Mouse (Mus musculus): ENCODE measurements around the gene Pimreg.

Gene Pimreg

GRCm38 (mm10) chr11:72027836-72028235 is 14.0 kb upstream of the Pimreg start:
- no peak for DNase-seq (ENCODE audit: extremely low read depth, insufficient read length, low spot score)

- DNase-seq (ENCODE audit: extremely low read depth, insufficient read length, low spot score), result no peak
These were observed 12.7 kb upstream of the Pimreg start for GRCm38 (mm10) chr11:72029143-72029542.

GRCm38 (mm10) chr11:72031353-72031752 is 10.5 kb upstream of the Pimreg start:
- no peak for DNase-seq (ENCODE audit: extremely low read depth, insufficient read length, low spot score)

GRCm38 (mm10) chr11:72032091-72032490 is 9.7 kb upstream of the Pimreg start:
- no peak for DNase-seq (ENCODE audit: extremely low read depth, insufficient read length, low spot score)

- DNase-seq (ENCODE audit: extremely low read depth, insufficient read length, low spot score), result no peak
These were observed 9.2 kb upstream of the Pimreg start for GRCm38 (mm10) chr11:72032589-72032988.

GRCm38 (mm10) chr11:72037409-72037808 is 4.4 kb upstream of the Pimreg start, which contains the start of gene Aipl1:
TSS of gene Aipl1 (minus strand) at chr11:72037509.
- no peak for DNase-seq (ENCODE audit: extremely low read depth, insufficient read length, low spot score)

- DNase-seq (ENCODE audit: extremely low read depth, insufficient read length, low spot score), result no peak
These were observed 3.8 kb upstream of the Pimreg start for GRCm38 (mm10) chr11:72037996-72038395.

- DNase-seq (ENCODE audit: extremely low read depth, insufficient read length, low spot score), result no peak
These were observed 2.0 kb upstream of the Pimreg start for GRCm38 (mm10) chr11:72039599-72040386.

- DNase-seq (ENCODE audit: extremely low read depth, insufficient read length, low spot score), result no peak
These were observed 503 bp upstream of the Pimreg start for GRCm38 (mm10) chr11:72041290-72041767.

- DNase-seq (ENCODE audit: extremely low read depth, insufficient read length, low spot score), result no peak
These were observed 799 bp downstream of the Pimreg start for GRCm38 (mm10) chr11:72042631-72043030.

- DNase-seq (ENCODE audit: extremely low read depth, insufficient read length, low spot score), result no peak
These were observed 2.4 kb downstream of the Pimreg start for GRCm38 (mm10) chr11:72044231-72044630.

GRCm38 (mm10) chr11:72048730-72049129 is 6.9 kb downstream of the Pimreg start:
- DNase-seq (ENCODE audit: extremely low read depth, insufficient read length, low spot score), result no peak

GRCm38 (mm10) chr11:72049171-72049759 is 7.4 kb downstream of the Pimreg start:
- DNase-seq (ENCODE audit: extremely low read depth, insufficient read length, low spot score), result peak; percentile 45

- DNase-seq (ENCODE audit: extremely low read depth, insufficient read length, low spot score), result no peak
These were observed 8.5 kb downstream of the Pimreg start for GRCm38 (mm10) chr11:72050168-72050894.

GRCm38 (mm10) chr11:72050895-72051858 is 9.3 kb downstream of the Pimreg start:
- no peak for DNase-seq (ENCODE audit: extremely low read depth, insufficient read length, low spot score)

- DNase-seq (ENCODE audit: extremely low read depth, insufficient read length, low spot score), result no peak
These were observed 10.4 kb downstream of the Pimreg start for GRCm38 (mm10) chr11:72052221-72052620.

- no peak for DNase-seq (ENCODE audit: extremely low read depth, insufficient read length, low spot score)
These were observed 10.8 kb downstream of the Pimreg start for GRCm38 (mm10) chr11:72052636-72053035.

- DNase-seq (ENCODE audit: extremely low read depth, insufficient read length, low spot score), result no peak
These were observed 13.3 kb downstream of the Pimreg start for GRCm38 (mm10) chr11:72055176-72055575.

- no peak for DNase-seq (ENCODE audit: extremely low read depth, insufficient read length, low spot score)
These were observed 15.3 kb downstream of the Pimreg start for GRCm38 (mm10) chr11:72057166-72057565.

- no peak for DNase-seq (ENCODE audit: extremely low read depth, insufficient read length, low spot score)
These were observed 18.6 kb downstream of the Pimreg start for GRCm38 (mm10) chr11:72060416-72060815.
